Mouse (Mus musculus): ENCODE results near the gene Xrcc1.

DNA sequence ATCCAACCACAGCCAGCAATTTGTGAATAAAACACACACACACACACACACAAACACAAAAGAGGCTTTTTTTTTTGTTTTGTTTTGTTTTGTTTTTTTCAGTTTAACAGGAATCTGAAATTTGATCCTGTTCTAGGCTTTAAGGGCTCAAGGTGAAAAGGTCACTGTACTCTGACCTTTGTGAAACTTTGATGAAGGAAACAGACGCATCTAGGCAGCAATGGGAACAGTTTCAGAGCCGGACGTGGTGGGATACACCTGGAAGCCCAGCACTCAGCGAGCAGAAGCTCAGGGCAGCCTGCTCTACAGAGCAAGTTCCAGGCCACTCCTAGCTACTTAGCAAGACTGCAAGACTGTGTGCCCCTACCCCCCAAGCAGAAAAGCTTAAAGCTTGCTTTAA, 41.2 kb upstream of the Xrcc1 start:
- no peak for TF ChIP-seq CTCF (IDR thresholded peaks at IDR 0.05; ENCODE audit: low read depth, low read length)
- no peak for TF ChIP-seq POLR2AphosphoS5 (IDR thresholded peaks at IDR 0.05; ENCODE audit: insufficient replicate concordance, low read depth, low read length)
- no peak for TF ChIP-seq GATA2 (IDR thresholded peaks at IDR 0.05; ENCODE audit: borderline replicate concordance, low read depth, low read length)
- TF ChIP-seq TAL1 (conservative IDR thresholded peaks at IDR 0.05; ENCODE audit: low read depth, low read length): no peak

Data from G1E (cell line).